16 mouse cellular contexts compared by ENCODE assay signal in the genomic region with DNA sequence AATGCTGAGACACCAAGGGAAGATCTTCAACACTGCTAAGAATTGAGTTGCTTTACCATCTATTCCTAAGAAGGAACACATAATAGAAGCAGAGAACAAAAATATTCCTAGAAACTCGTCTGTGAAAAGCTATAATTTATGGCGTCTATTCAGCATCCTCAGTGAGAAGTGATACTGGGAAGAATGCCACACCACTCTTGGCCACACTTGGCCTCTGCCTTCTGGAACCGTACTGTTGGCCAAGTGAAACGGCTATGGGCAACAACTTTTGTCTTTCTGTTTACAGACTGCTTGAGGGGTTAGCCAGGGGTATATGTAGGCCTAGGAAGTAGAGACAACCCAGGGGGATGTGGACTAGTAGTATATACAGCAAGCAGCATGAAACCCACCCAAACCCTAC.
DNase-seq lines count a peak whose midpoint lies in the region.
"Had no signal": no experiment of that assay in that cellular context is flagged by ENCODE, and none has a peak within 500 bp of the region (broad histone marks: within the 10 kb centered on the region; RNA-seq: fewer than 3 reads in every experiment).

No protein-coding gene starts in this region.

- DNase-seq in cerebellum, adult 9-11 months, result peak; percentile 19
- no peak for DNase-seq in cerebellum, adult 11-12 months
- peak; percentile 34 to 56 for DNase-seq in cerebellum, postnatal 25 days
- no peak for DNase-seq in cerebellum, adult 8-10 months
- DNase-seq in left cerebral cortex, postnatal 4 days, result peak; percentile 22
- no peak for DNase-seq in left cerebral cortex, postnatal 36 days (ENCODE audit: low spot score in 2 of 2)
- DNase-seq in brain, adult 2 months (ENCODE audit: low read depth, low spot score), result peak; percentile 45
- DNase-seq: adrenal gland, postnatal 10 days; adrenal gland, postnatal 36 days; B cell, adult 2 months; gastrocnemius, postnatal 10 days; gastrocnemius, postnatal 36 days; heart, adult 2 months; heart, postnatal 14 days; heart, postnatal 4 days; kidney, adult 2 months had no signal

- intact Hi-C loops in left cerebral cortex, postnatal 4 days (cut with DNase I), result loop anchor here (10.0 kb wide), 1 partner anchor 134 kb away; no protein-coding TSS in a partner anchor
- intact Hi-C loops in left cerebral cortex, postnatal 36 days (cut with DNase I), result no loop called here

Comparison
In these comparisons a context has a peak if more than half of its experiments do, and no peak if none do; other contexts are left out.
1. DNase-seq: peak in cerebellum, adult 9-11 months (single experiment), cerebellum, postnatal 25 days (2 of 2), left cerebral cortex, postnatal 4 days (single experiment) and brain, adult 2 months (single experiment); none in cerebellum, adult 11-12 months (single experiment), cerebellum, adult 8-10 months (single experiment) and left cerebral cortex, postnatal 36 days (0 of 2).